Mouse (Mus musculus) heart, embryonic 11.5 days (tissue): Measurements from ENCODE around the gene Kiss1. TPM values are rescaled to one million over a fixed set of nuclear protein-coding genes. Genes with fewer than 3 reads are reported as not detected.
A peak's percentile ranks its signal among the peaks of the same experiment; 100 is the strongest.

Source experiments
- ATAC-seq: fragments of 200-750 bp; cut with Nextera tagmentation; replicated peaks from 2 replicates; pipeline ENCODE4 v1.8.0; 2017; ENCODE audit warnings: moderate library complexity; ENCODE audit not compliant: insufficient number of reproducible peaks, low FRiP score, low TSS enrichment
- H3K27ac ChIP-seq: fragments of 300-500 bp; sonication (generic); 2 replicates; pipeline ENCODE4 v1.5.1; 2014; ENCODE audit warnings: mild to moderate bottlenecking, low read depth, low read length
- H3K27me3 ChIP-seq: fragments of 300-500 bp; sonication (generic); 2 replicates; pipeline ENCODE4 v1.6.1; 2014; ENCODE audit warnings: mild to moderate bottlenecking, low read length, mixed read lengths; ENCODE audit not compliant: control insufficient read depth, insufficient read depth
- H3K36me3 ChIP-seq: fragments of 300-500 bp; sonication (generic); 2 replicates; pipeline ENCODE4 v1.6.1; 2014; ENCODE audit warnings: mild to moderate bottlenecking, low read length, moderate library complexity, mixed read lengths; ENCODE audit not compliant: control insufficient read depth, insufficient read depth
- H3K4me1 ChIP-seq: fragments of 300-500 bp; sonication (generic); 2 replicates; pipeline ENCODE4 v1.6.1; 2014; ENCODE audit warnings: low read length; ENCODE audit not compliant: control insufficient read depth, insufficient read depth
- H3K4me2 ChIP-seq: fragments of 300-500 bp; sonication (generic); 2 replicates; pipeline ENCODE4 v1.6.1; 2014; ENCODE audit warnings: mild to moderate bottlenecking, moderate library complexity
- H3K4me3 ChIP-seq: fragments of 300-500 bp; sonication (generic); 2 replicates; pipeline ENCODE4 v1.5.1; 2014; ENCODE audit warnings: low read depth, low read length
- H3K9ac ChIP-seq: fragments of 300-500 bp; sonication (generic); 2 replicates; pipeline ENCODE4 v1.6.1; 2014; ENCODE audit warnings: mild to moderate bottlenecking, low read depth, low read length, moderate library complexity
- H3K9me3 ChIP-seq: fragments of 300-500 bp; sonication (generic); replicated peaks from 2 replicates; pipeline ENCODE4 v1.6.1; 2016; ENCODE audit warnings: low read length; ENCODE audit not compliant: control insufficient read depth
- WGBS: fragments of 180-500 bp; shearing (Covaris S2); extraction: QIAGEN DNeasy Blood & Tissue Kit; methylation state at CpG from one replicate; pipeline ENCODE4 v1.1.7; 2014; ENCODE audit not compliant: insufficient replicate concordance; 5-methylcytosine and 5-hydroxymethylcytosine counted together
- polyA plus RNA-seq: library from polyadenylated mRNA; unstranded; fragments of >200 nt; fragmentation: Nextera tagmentation; extraction: Ambion mirVana; gene quantifications from 2 replicates; pipeline ENCODE4 v1.2.1, GENCODE M21; 2014

Gene Kiss1
- polyA plus RNA-seq, 1 experiment from 2014 or later: not detected

GRCm38 (mm10) chr1:133355912-133356311 is 34.2 kb downstream of the Kiss1 start:
- Histone ChIP-seq H3K9me3 (no peaks in the 10 kb centered on the region), H3K27me3 (peaks cover 22% of the 10 kb centered on the region), H3K4me2 (no peak overlapping the region), H3K9ac (0 out of 2 replicates have a peak overlapping the region, but pooled peaks have one; percentile 16), H3K4me3 (no peak overlapping the region), H3K36me3 (no peaks in the 10 kb centered on the region), H3K27ac (no peak overlapping the region), H3K4me1 (no peaks in the 10 kb centered on the region; the same call in 1 of the 2 replicates)
- 48% methylated on average over 15 of the region's 15 CpGs for WGBS
- ATAC-seq: no peak

- 59% methylated on average over 8 of the region's 8 CpGs for WGBS
- Histone ChIP-seq H3K27ac (no peak overlapping the region), H3K4me2 (no peak overlapping the region), H3K4me1 (no peaks in the 10 kb centered on the region; the same call in 1 of the 2 replicates), H3K9me3 (no peaks in the 10 kb centered on the region), H3K9ac (no peak overlapping the region), H3K27me3 (peaks cover 19% of the 10 kb centered on the region), H3K36me3 (no peaks in the 10 kb centered on the region), H3K4me3 (no peak overlapping the region)
- ATAC-seq: no peak
Observed at GRCm38 (mm10) chr1:133356330-133356729, 34.7 kb downstream of the Kiss1 start.

- Histone ChIP-seq H3K4me3 (no peak overlapping the region), H3K27ac (no peak overlapping the region), H3K9ac (no peak overlapping the region), H3K4me1 (peaks cover 14% of the 10 kb centered on the region), H3K9me3 (no peaks in the 10 kb centered on the region), H3K4me2 (no peak overlapping the region), H3K27me3 (peaks cover 51% of the 10 kb centered on the region), H3K36me3 (no peaks in the 10 kb centered on the region)
- WGBS: 90% methylated on average over 6 of the region's 6 CpGs
- no peak for ATAC-seq
Observed at GRCm38 (mm10) chr1:133361006-133361405, 39.3 kb downstream of the Kiss1 start.

- peaks cover 14% of the 10 kb centered on the region for H3K4me1 ChIP-seq
- H3K9me3 ChIP-seq: no peaks in the 10 kb centered on the region
- 89% methylated on average over 5 of the region's 5 CpGs for WGBS
- no peak for ATAC-seq
- no peak overlapping the region for H3K27ac ChIP-seq
- H3K4me2 ChIP-seq: no peak overlapping the region
- peaks cover 50% of the 10 kb centered on the region for H3K27me3 ChIP-seq
- no peak overlapping the region for H3K9ac ChIP-seq
- H3K36me3 ChIP-seq: no peaks in the 10 kb centered on the region
- H3K4me3 ChIP-seq: no peak overlapping the region
Observed at GRCm38 (mm10) chr1:133362103-133362502, 40.4 kb downstream of the Kiss1 start.

GRCm38 (mm10) chr1:133363276-133364021 is 41.8 kb downstream of the Kiss1 start, which contains the start of gene Etnk2:
Gene Etnk2 (plus strand): TSS chr1:133363572.
- peak within 1 kb of the TSS; percentile 93 for H3K4me2 ChIP-seq

GRCm38 (mm10) chr1:133364022-133364630 is 42.5 kb downstream of the Kiss1 start:
- 2% methylated on average over 27 of the region's 27 CpGs for WGBS
- Histone ChIP-seq H3K27ac (no peak overlapping the region), H3K27me3 (peaks cover 43% of the 10 kb centered on the region), H3K36me3 (no peaks in the 10 kb centered on the region), H3K4me1 (peaks cover 24% of the 10 kb centered on the region), H3K4me2 (peak overlapping the region; percentile 93), H3K4me3 (peak overlapping the region; percentile 66), H3K9ac (peak overlapping the region; percentile 66), H3K9me3 (no peaks in the 10 kb centered on the region)
- no peak for ATAC-seq

More at GRCm38 (mm10) chr1:133363276-133364021, 41.8 kb downstream of the Kiss1 start, which contains the start of gene Etnk2:
- H3K4me3 ChIP-seq: peak within 1 kb of the TSS; percentile 66
- H3K9me3 ChIP-seq: no peaks in the 10 kb centered on the region
- WGBS: under 1% methylated on average over 52 of the region's 52 CpGs
- peak; percentile 52 for ATAC-seq
- peaks cover 24% of the 10 kb centered on the region for H3K4me1 ChIP-seq
- H3K27me3 ChIP-seq: peaks cover 47% of the 10 kb centered on the region
- peak within 1 kb of the TSS; percentile 66 for H3K9ac ChIP-seq
- no peak within 1 kb of the TSS for H3K27ac ChIP-seq
- H3K36me3 ChIP-seq: no peaks in the 10 kb centered on the region

GRCm38 (mm10) chr1:133364890-133365289 is 43.2 kb downstream of the Kiss1 start:
- H3K4me2 ChIP-seq: no peak overlapping the region
- H3K27me3 ChIP-seq: peaks cover 40% of the 10 kb centered on the region
- 37% methylated on average over 2 of the region's 2 CpGs for WGBS

GRCm38 (mm10) chr1:133366951-133367605 is 45.4 kb downstream of the Kiss1 start:
- Histone ChIP-seq H3K4me3 (no peak overlapping the region), H3K27ac (no peak overlapping the region)
- 52% methylated on average over 10 of the region's 10 CpGs for WGBS

More at GRCm38 (mm10) chr1:133364890-133365289, 43.2 kb downstream of the Kiss1 start:
- no peak overlapping the region for H3K4me3 ChIP-seq
- H3K9ac ChIP-seq: no peak overlapping the region
- ATAC-seq: no peak
- no peak overlapping the region for H3K27ac ChIP-seq
- H3K4me1 ChIP-seq: peaks cover 24% of the 10 kb centered on the region
- H3K9me3 ChIP-seq: no peaks in the 10 kb centered on the region
- H3K36me3 ChIP-seq: no peaks in the 10 kb centered on the region

More at GRCm38 (mm10) chr1:133366951-133367605, 45.4 kb downstream of the Kiss1 start:
- peaks cover 40% of the 10 kb centered on the region for H3K27me3 ChIP-seq
- ATAC-seq: no peak
- no peaks in the 10 kb centered on the region for H3K36me3 ChIP-seq
- no peak overlapping the region for H3K4me2 ChIP-seq
- no peaks in the 10 kb centered on the region for H3K9me3 ChIP-seq
- H3K4me1 ChIP-seq: peaks cover 24% of the 10 kb centered on the region
- no peak overlapping the region for H3K9ac ChIP-seq
